8 mouse cellular contexts compared by ENCODE assay signal in the genomic region with DNA sequence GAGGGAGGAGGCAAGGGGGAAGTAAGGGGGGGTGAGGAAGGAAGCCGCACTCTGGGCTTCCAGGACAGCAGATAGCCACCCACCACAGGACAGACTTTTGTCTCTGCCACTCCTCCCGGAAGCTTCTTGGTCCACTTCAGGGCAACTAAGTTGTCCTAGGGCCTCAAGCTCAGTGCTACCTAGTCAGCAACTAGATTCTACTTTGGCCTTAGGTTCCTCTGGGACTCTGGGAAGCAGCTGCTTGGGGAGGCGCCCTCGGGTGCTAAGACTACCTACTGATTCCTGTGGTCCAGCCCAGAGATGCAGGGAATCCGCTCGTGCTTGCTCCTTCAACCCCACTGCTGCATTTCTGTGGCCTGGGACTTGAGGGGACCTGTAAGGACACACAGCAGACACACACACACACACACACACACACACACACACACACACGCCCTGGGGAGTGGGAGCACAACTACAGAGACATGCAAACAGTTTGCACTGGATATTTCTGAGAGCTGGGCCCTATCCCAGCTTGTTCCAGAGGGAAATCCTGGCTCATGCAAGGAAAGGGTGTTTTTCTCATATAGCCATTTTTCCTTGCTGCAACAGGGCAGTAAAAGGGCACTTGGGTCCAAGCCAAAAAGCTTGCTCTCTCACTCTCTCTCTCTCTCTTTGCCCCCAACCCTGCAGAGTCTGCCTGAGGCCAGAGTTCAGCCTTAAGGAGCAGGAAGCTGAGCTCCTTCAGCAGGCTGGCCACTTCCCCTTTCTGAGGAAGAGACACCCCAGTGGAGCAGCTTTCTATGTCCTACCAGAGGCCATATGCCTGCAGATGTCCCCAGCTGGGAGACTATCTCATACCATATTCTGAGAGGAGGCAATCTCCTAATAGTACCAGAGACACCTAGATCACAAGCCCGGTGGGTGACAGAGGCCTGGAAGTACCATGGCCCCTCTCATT. TPM values are rescaled to one million over a fixed set of nuclear protein-coding genes. Genes with fewer than 3 reads are reported as not detected.
DNase-seq lines count a peak whose midpoint lies in the region; ATAC-seq and TF ChIP-seq lines count a peak whose summit lies in the region.

No protein-coding gene starts in this region.

- no peak for TF ChIP-seq EP300 in MEL (IDR thresholded peaks at IDR 0.05; ENCODE audit: low read depth in 1 of 2, low read length in 2 of 2)

- no peak for TF ChIP-seq POLR2A in MEL (IDR thresholded peaks at IDR 0.05; ENCODE audit: control insufficient read depth in 1 of 2, insufficient read depth in 1 of 2, low read depth in 1 of 2, low read length in 2 of 2, poor library complexity in 1 of 2)

- WGBS in forebrain, embryonic 12.5 days, result 70% methylated on average over 8 of the region's 8 CpGs
- 28% methylated on average over 8 of the region's 8 CpGs for WGBS in lung, embryonic 15.5 days

- ATAC-seq in forebrain, embryonic 12.5 days (ENCODE audit: low FRiP score), result no peak
- peak; percentile 24; the same call in 1 of the 2 replicates for ATAC-seq in lung, embryonic 15.5 days (ENCODE audit: borderline replicate concordance, extremely low read depth, low FRiP score, low TSS enrichment)
- ATAC-seq in neutrophil, adult 5-6 weeks (ENCODE audit: extremely low read depth, insufficient number of reproducible peaks, low FRiP score, poor library complexity, severe bottlenecking), result peak; percentile 57

- H3K27ac ChIP-seq in MEL (ENCODE audit: control insufficient read depth, low read depth, low read length), result peak overlapping the region; percentile 52; the same call in 1 of the 2 replicates
- peak overlapping the region; percentile 94 for H3K27ac ChIP-seq in forebrain, embryonic 12.5 days
- peak overlapping the region; percentile 100 for H3K27ac ChIP-seq in lung, embryonic 15.5 days

- peak overlapping the region; percentile 45 for H3K9ac ChIP-seq in MEL (ENCODE audit: control insufficient read depth, low read depth, low read length, poor library complexity, severe bottlenecking)
- H3K9ac ChIP-seq in forebrain, embryonic 12.5 days, result peak overlapping the region; percentile 41
- H3K9ac ChIP-seq in lung, embryonic 15.5 days, result peak overlapping the region; percentile 27

- DNase-seq in heart, adult 18-20 months, result peak; percentile 45 to 65
- no peak for DNase-seq in heart, adult 8-10 months (ENCODE audit: low spot score)
- DNase-seq in MEL (ENCODE audit: low read depth, low spot score), result peak; percentile 82
- peak; percentile 52 for DNase-seq in kidney, adult 18-20 months
- no peak for DNase-seq in left cerebral cortex, postnatal 36 days (ENCODE audit: low spot score in 2 of 2)

- peaks cover 1 to 6% of the 10 kb centered on the region in 2 experiments for H3K27me3 ChIP-seq in MEL (ENCODE audit: control insufficient read depth in 1 of 2, insufficient read depth in 2 of 2, low read length in 2 of 2)
- no peaks in the 10 kb centered on the region for H3K27me3 ChIP-seq in forebrain, embryonic 12.5 days
- H3K27me3 ChIP-seq in lung, embryonic 15.5 days, result no peaks in the 10 kb centered on the region

- TF ChIP-seq RAD21 in MEL (IDR thresholded peaks at IDR 0.05; ENCODE audit: low read depth, low read length), result no peak

- TF ChIP-seq CTCF in MEL (IDR thresholded peaks at IDR 0.05 in 2 of 3, conservative IDR thresholded peaks at IDR 0.05 in 1 of 3; ENCODE audit: control insufficient read depth in 1 of 3, insufficient read depth in 1 of 3, low read depth in 2 of 3, low read length in 3 of 3, poor library complexity in 1 of 3, severe bottlenecking in 1 of 3), result no peak

- intact Hi-C loops in left cerebral cortex, postnatal 36 days (cut with DNase I), result no loop called here

- peaks cover 0 to 2% of the 10 kb centered on the region in 2 experiments; a peak in 1 of 4 replicates for H3K36me3 ChIP-seq in MEL (ENCODE audit: control insufficient read depth in 1 of 2, insufficient read depth in 2 of 2, low read length in 2 of 2)
- H3K36me3 ChIP-seq in forebrain, embryonic 12.5 days (replicated peaks), result no peaks in the 10 kb centered on the region
- no peaks in the 10 kb centered on the region for H3K36me3 ChIP-seq in lung, embryonic 15.5 days

- H3K79me2 ChIP-seq in MEL (ENCODE audit: control insufficient read depth, insufficient read depth, low read length, poor library complexity), result no peaks in the 10 kb centered on the region

- H3K4me2 ChIP-seq in forebrain, embryonic 12.5 days, result peak overlapping the region; percentile 46
- peak overlapping the region; percentile 53 for H3K4me2 ChIP-seq in lung, embryonic 15.5 days

- H3K4me3 ChIP-seq in MEL (ENCODE audit: control insufficient read depth in 1 of 2, insufficient read depth in 1 of 2, low read depth in 2 of 2, low read length in 2 of 2), result peak overlapping the region in 1 of 2 experiments; percentile 2; a peak in 1 of 4 replicates
- H3K4me3 ChIP-seq in forebrain, embryonic 12.5 days (replicated peaks), result no peak overlapping the region
- no peak overlapping the region for H3K4me3 ChIP-seq in lung, embryonic 15.5 days

- H3K4me1 ChIP-seq in MEL (ENCODE audit: control insufficient read depth in 1 of 2, insufficient read depth in 2 of 2, low read length in 2 of 2), result 0 out of 4 replicates have a peak, but pooled peaks cover 0 to 10% of the 10 kb centered on the region in 2 experiments
- H3K4me1 ChIP-seq in forebrain, embryonic 12.5 days, result peaks cover 34% of the 10 kb centered on the region
- H3K4me1 ChIP-seq in lung, embryonic 15.5 days, result peaks cover 56% of the 10 kb centered on the region

- H3K9me3 ChIP-seq in MEL (replicated peaks; ENCODE audit: insufficient read depth, low read length), result no peaks in the 10 kb centered on the region
- no peaks in the 10 kb centered on the region for H3K9me3 ChIP-seq in forebrain, embryonic 12.5 days
- no peaks in the 10 kb centered on the region for H3K9me3 ChIP-seq in lung, embryonic 15.5 days

TF ChIP-seq in MEL, 35 proteins besides CTCF, POLR2A, EP300 and RAD21:
- TF ChIP-seq ELF1 (IDR thresholded peaks at IDR 0.05; ENCODE audit: low read depth, low read length) (0 out of 2 replicates have a peak, but pooled peaks have one; percentile 34), CHD1 (IDR thresholded peaks at IDR 0.05; ENCODE audit: low read depth, low read length) (no peak), MAX (IDR thresholded peaks at IDR 0.05; ENCODE audit: low read length) (no peak), USF2 (IDR thresholded peaks at IDR 0.05; ENCODE audit: borderline replicate concordance in 1 of 2, insufficient read depth in 1 of 2, low read depth in 1 of 2, low read length in 2 of 2) (no peak)

RNA-seq across cellular contexts. Expression of a gene that starts 12.2 kb away (rescaled TPM):
- 10 to 100 TPM; 48.6 to 50.2 TPM for total RNA-seq in heart, adult 18-20 months (2021)
- total RNA-seq in heart, adult 8-10 months (2022), result 10 to 100 TPM; 44.5 to 53.3 (median 49.0) TPM
- 6.2 and 6.9 TPM in 2 replicates for total RNA-seq in MEL (2012; rRNA removed)
- polyA plus RNA-seq in MEL (2012; ENCODE audit: insufficient read depth in 1 of 2, insufficient read length in 2 of 2, low read depth in 1 of 2, low replicate concordance in 2 of 2, missing spikeins in 1 of 2), result 10 to 100 TPM in 1 of 2 experiments, not detected in 1; 16.1 TPM
- polyA plus RNA-seq in forebrain, embryonic 12.5 days (2016; fragmentation: Nextera tagmentation; extraction: Ambion mirVana), result 12.3 and 14.2 TPM in 2 replicates
- 16.1 and 16.9 TPM in 2 replicates for polyA plus RNA-seq in lung, embryonic 15.5 days (2015; fragmentation: Nextera tagmentation; extraction: Ambion mirVana)
- 25.9 and 27.7 TPM in 2 replicates for total RNA-seq in neutrophil, adult 5-6 weeks (2017)
- total RNA-seq in left cerebral cortex, postnatal 36 days (2021), result 100 to 1,000 TPM; 113 to 119 TPM

RNA-seq across cellular contexts. Expression of a gene that starts 15.0 kb away (rescaled TPM):
- total RNA-seq in heart, adult 18-20 months (2021), result 10 to 100 TPM; 19.2 to 20.3 TPM
- total RNA-seq in heart, adult 8-10 months (2022), result 10 to 100 TPM; 12.4 to 17.8 (median 15.9) TPM
- 14.1 and 18.6 TPM in 2 replicates for total RNA-seq in MEL (2012; rRNA removed)
- 10 to 100 TPM in 1 of 2 experiments, not detected in 1; 34.4 TPM for polyA plus RNA-seq in MEL (2012; ENCODE audit: insufficient read depth in 1 of 2, insufficient read length in 2 of 2, low read depth in 1 of 2, low replicate concordance in 2 of 2, missing spikeins in 1 of 2)
- 96.4 and 96.9 TPM in 2 replicates for polyA plus RNA-seq in forebrain, embryonic 12.5 days (2016; fragmentation: Nextera tagmentation; extraction: Ambion mirVana)
- polyA plus RNA-seq in lung, embryonic 15.5 days (2015; fragmentation: Nextera tagmentation; extraction: Ambion mirVana), result 83.4 and 83.5 TPM in 2 replicates
- 19.2 and 20.4 TPM in 2 replicates for total RNA-seq in neutrophil, adult 5-6 weeks (2017)
- total RNA-seq in left cerebral cortex, postnatal 36 days (2021), result 10 to 100 TPM; 26.0 to 28.0 TPM

Comparison
In these comparisons a context has a peak if more than half of its experiments do, and no peak if none do; other contexts are left out.
1. DNase-seq: peak in heart, adult 18-20 months (2 of 2), MEL (single experiment) and kidney, adult 18-20 months (single experiment); none in heart, adult 8-10 months (single experiment) and left cerebral cortex, postnatal 36 days (0 of 2).
2. Peak in every context shown above with its lines, with median percentiles within 50 percentile points of each other: H3K27ac ChIP-seq and H3K9ac ChIP-seq.